Mouse (Mus musculus): ENCODE measurements around the gene Tbc1d22a.

DNA sequence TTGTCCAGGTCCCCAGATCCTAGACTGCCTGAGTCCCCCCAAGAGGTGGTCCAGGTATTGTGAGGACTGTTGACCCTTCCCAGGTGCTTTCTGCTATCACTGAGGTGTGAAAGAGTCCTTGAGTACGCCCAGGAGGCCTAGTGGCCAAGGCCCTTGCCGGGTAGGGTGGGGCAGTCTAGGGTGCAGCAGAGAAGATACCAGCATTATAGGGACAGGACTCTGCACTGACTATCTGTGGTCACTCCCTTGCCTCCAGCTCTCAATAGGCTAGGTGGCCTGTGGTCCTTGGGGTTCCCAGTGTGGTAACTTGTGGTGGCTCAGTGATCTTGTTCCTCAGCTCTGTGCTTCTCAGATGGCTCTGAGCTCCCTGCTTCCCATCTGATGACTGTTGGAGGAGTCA, 235.5 kb downstream of the Tbc1d22a start:
- TF ChIP-seq CTCF (IDR thresholded peaks at IDR 0.05; ENCODE audit: borderline replicate concordance, control insufficient read depth, extremely low read depth, insufficient read depth, low read length, poor library complexity): no peak
- TF ChIP-seq POLR2A (IDR thresholded peaks at IDR 0.05; ENCODE audit: control insufficient read depth, extremely low read depth, insufficient read depth, low read length, poor library complexity): no peak

Measured in thymus, adult 2 months (tissue).